Mouse (Mus musculus) kidney, embryonic 15.5 days (tissue): ENCODE measurements at regions not wholly inside any gene's neighbourhood (a gene's known extent, or its start where the extent isn't known, plus 50 kb on each side); places are given as distances from the start of the nearest gene placed in this dataset.

Experiments used
- ATAC-seq: fragments of 200-750 bp; cut with Nextera tagmentation; replicated peaks from 2 replicates; pipeline ENCODE4 v1.8.0; 2017; ENCODE audit warnings: moderate TSS enrichment; ENCODE audit not compliant: low FRiP score
- H3K27ac ChIP-seq: fragments of 300-500 bp; sonication (generic); 2 replicates; pipeline ENCODE4 v1.5.1; 2015; ENCODE audit warnings: mild to moderate bottlenecking, inconsistent platforms
- H3K27me3 ChIP-seq: fragments of 300-500 bp; sonication (generic); 2 replicates; pipeline ENCODE4 v1.6.1; 2015; ENCODE audit warnings: inconsistent platforms
- H3K36me3 ChIP-seq: fragments of 300-500 bp; sonication (generic); 2 replicates; pipeline ENCODE4 v1.6.1; 2015; ENCODE audit warnings: inconsistent platforms
- H3K4me1 ChIP-seq: fragments of 300-500 bp; sonication (generic); 2 replicates; pipeline ENCODE4 v1.6.1; 2015; ENCODE audit warnings: inconsistent platforms
- H3K4me2 ChIP-seq: fragments of 300-500 bp; sonication (generic); 2 replicates; pipeline ENCODE4 v1.6.1; 2015; ENCODE audit warnings: moderate library complexity, mild to moderate bottlenecking, inconsistent platforms
- H3K4me3 ChIP-seq: fragments of 300-500 bp; sonication (generic); replicated peaks from 2 replicates; pipeline ENCODE4 v1.5.1; 2015; ENCODE audit warnings: mild to moderate bottlenecking, inconsistent platforms
- H3K9ac ChIP-seq: fragments of 300-500 bp; sonication (generic); 2 replicates; pipeline ENCODE4 v1.6.1; 2015; ENCODE audit warnings: mild to moderate bottlenecking, inconsistent platforms
- H3K9me3 ChIP-seq: fragments of 300-500 bp; sonication (generic); replicated peaks from 2 replicates; pipeline ENCODE4 v1.6.1; 2016; ENCODE audit warnings: inconsistent platforms
- WGBS: fragments of 180-500 bp; shearing (Covaris S2); methylation state at CpG from one replicate; pipeline ENCODE4 v1.1.7; 2015; ENCODE audit warnings: mixed read lengths; 5-methylcytosine and 5-hydroxymethylcytosine counted together

DNA sequence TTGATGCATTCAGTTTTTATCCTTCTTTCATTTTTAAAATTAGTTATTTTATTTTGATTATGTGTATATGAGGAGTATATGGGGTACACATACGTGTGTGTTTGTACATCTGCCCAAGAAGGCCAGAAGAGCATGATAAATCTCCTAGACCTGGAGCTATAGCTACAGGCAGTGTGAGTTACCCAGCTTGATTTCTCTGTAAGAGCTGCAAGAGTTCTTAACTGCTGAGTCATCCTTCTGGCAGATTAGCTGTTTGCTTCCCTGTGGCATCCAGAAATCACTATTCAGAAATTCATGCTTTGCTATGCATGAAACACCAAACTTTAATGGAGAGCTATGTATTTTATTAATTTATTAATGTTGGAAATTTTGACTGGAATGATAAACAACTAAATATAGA, 466.3 kb upstream of the Zwint start:
- H3K4me1 ChIP-seq, result no peaks in the 10 kb centered on the region
- H3K4me3 ChIP-seq, result no peak overlapping the region
- no peak overlapping the region for H3K4me2 ChIP-seq
- H3K27ac ChIP-seq, result no peak overlapping the region
- no peak for ATAC-seq
- no peak overlapping the region for H3K9ac ChIP-seq
- no peaks in the 10 kb centered on the region for H3K36me3 ChIP-seq
- no peaks in the 10 kb centered on the region for H3K27me3 ChIP-seq
- H3K9me3 ChIP-seq, result no peaks in the 10 kb centered on the region
- WGBS, result 57% methylated on average over 1 of the region's 1 CpGs

DNA sequence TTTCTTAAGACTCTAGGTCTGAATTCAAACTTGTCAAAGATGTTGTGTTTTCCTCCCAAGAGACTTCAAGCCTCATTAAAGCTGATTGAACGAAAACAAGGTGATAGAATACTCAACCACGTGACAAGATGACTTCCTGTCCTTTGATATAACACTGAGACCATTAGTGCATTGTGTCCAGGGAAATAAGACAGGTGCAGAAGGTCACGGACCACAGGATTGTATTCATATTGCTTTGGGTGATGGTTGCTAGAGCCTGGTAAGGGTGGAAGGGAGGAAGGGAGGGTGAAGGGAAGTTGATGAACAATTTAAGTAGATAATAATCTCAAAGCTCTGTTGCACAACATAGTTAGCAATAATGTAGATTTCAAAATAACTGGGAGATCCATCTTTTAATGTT, 436.8 kb upstream of the Zwint start:
- Histone ChIP-seq H3K4me3 (no peak overlapping the region), H3K9ac (no peak overlapping the region), H3K27ac (no peak overlapping the region), H3K9me3 (no peaks in the 10 kb centered on the region), H3K4me1 (no peaks in the 10 kb centered on the region), H3K36me3 (no peaks in the 10 kb centered on the region), H3K4me2 (no peak overlapping the region), H3K27me3 (no peaks in the 10 kb centered on the region)
- WGBS, result 11% methylated on average over 3 of the region's 3 CpGs
- peak; percentile 77; the same call in 1 of the 2 replicates for ATAC-seq

DNA sequence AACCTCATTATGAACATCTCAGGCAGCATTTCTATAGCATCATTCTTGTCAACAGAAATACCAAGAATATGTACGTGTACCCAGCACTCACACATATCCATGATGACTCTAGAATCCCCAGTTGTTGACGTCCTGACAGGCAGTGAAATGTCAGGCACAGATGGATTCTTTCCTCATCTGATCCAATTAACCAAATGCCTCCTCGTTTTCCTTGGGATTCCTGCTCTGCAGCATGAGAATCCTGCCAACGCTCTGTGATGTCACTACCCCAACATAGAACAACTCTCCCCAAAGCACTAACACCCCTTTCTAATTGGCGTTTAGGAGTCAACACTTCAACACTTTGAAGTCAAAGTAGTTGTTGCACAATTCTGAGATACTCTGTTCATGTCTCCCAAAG, 433.5 kb upstream of the Zwint start:
- H3K9me3 ChIP-seq, result no peaks in the 10 kb centered on the region
- H3K4me3 ChIP-seq, result no peak overlapping the region
- no peaks in the 10 kb centered on the region for H3K36me3 ChIP-seq
- H3K9ac ChIP-seq, result no peak overlapping the region
- no peaks in the 10 kb centered on the region for H3K4me1 ChIP-seq
- WGBS, result 56% methylated on average over 5 of the region's 5 CpGs
- no peak overlapping the region for H3K4me2 ChIP-seq
- no peak for ATAC-seq
- no peaks in the 10 kb centered on the region for H3K27me3 ChIP-seq
- H3K27ac ChIP-seq, result no peak overlapping the region

DNA sequence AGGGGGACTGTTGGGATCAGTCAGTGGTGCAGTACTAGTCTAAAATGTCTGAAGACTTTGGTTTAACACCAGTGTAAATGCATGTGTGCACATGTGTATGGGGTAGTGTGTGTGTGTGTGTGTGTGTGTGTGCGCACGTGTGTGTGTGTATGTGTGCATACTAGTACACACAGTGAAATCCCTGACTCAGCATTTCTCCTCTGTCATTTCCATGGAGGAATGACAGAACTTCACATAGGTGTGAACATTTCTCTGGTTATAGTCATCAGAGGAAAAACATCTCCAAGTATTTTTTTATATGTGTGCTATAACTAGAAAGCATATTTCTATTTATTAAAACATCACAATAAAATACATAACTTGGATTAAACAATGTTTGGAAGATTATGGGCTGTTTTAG, 432.1 kb upstream of the Zwint start:
- Histone ChIP-seq H3K27ac (no peak overlapping the region), H3K4me3 (no peak overlapping the region), H3K4me2 (no peak overlapping the region), H3K4me1 (no peaks in the 10 kb centered on the region), H3K36me3 (no peaks in the 10 kb centered on the region), H3K27me3 (no peaks in the 10 kb centered on the region), H3K9me3 (no peaks in the 10 kb centered on the region), H3K9ac (no peak overlapping the region)
- WGBS, result 87% methylated on average over 2 of the region's 2 CpGs
- no peak for ATAC-seq

DNA sequence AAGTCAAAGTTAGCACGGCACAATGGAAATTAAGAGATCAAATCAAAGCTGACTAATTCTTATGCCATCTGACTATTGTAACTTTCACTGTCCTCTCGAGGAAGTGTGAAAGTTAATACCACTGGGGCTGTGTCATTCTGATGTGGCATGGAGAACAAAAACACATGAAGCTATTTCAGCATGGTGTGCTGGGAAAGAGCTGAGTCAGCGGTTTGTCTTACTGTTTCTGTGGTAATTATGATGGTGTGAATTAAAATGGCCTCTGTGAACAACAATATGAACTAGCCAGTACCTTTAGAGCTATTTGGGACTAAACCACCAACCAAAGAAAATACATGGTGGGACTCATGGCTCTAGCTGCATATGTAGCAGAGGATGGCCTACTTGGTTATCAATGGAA, 429.6 kb upstream of the Zwint start:
- no peaks in the 10 kb centered on the region for H3K9me3 ChIP-seq
- no peak for ATAC-seq
- no peak overlapping the region for H3K4me2 ChIP-seq
- no peak overlapping the region for H3K4me3 ChIP-seq
- H3K36me3 ChIP-seq, result no peaks in the 10 kb centered on the region
- no peak overlapping the region for H3K9ac ChIP-seq
- no peaks in the 10 kb centered on the region for H3K4me1 ChIP-seq
- H3K27me3 ChIP-seq, result no peaks in the 10 kb centered on the region
- WGBS, result 70% methylated on average over 3 of the region's 3 CpGs
- no peak overlapping the region for H3K27ac ChIP-seq

- Histone ChIP-seq H3K27me3 (no peaks in the 10 kb centered on the region), H3K27ac (no peak overlapping the region), H3K4me2 (no peak overlapping the region), H3K4me1 (no peaks in the 10 kb centered on the region), H3K4me3 (no peak overlapping the region), H3K9me3 (no peaks in the 10 kb centered on the region), H3K36me3 (no peaks in the 10 kb centered on the region), H3K9ac (no peak overlapping the region)
- no peak for ATAC-seq
- WGBS, result 53% methylated on average over 1 of the region's 1 CpGs
These were observed 410.5 kb upstream of the Zwint start for GRCm38 (mm10) chr10:72244106-72244505.
